8 mouse cellular contexts compared by ENCODE assay signal in the genomic region with DNA sequence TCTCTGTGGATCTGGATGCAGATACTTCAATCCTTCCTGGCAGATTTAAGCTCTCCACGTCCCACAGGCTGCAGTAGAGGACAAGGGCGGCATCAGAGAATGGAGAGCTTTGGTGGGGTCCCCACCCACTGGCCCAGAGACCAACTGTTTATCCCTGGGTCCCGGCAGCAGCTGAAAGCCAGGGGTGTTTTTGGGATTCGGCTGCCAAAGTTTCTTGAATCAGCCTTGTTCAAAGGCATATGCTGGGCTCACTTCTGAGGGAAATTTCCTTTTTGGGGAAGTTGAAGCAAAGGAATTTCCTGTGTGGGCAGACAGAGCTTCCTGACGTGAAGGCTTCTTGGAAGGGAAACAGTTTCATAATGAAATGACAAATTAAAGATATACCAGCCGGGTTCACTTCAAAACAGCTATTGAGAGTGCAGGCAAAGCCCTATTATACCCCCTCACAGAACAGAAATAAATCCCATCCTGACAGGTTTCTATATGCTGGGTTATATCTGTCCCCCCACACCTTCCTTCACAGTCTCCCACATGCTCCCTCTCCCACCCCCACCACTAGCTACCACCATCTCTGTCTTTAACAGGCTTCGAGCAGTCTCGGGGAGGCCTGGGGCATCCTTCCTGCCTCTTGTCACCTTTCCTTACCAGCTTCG.
DNase-seq lines count a peak whose midpoint lies in the region; ATAC-seq and TF ChIP-seq lines count a peak whose summit lies in the region.

No protein-coding gene starts in this region.

- peaks cover 36% of the 10 kb centered on the region for H3K4me1 ChIP-seq in bone marrow macrophage, adult 2 months (ENCODE audit: control insufficient read depth, insufficient read depth, low read length)
- peaks cover 85% of the 10 kb centered on the region for H3K4me1 ChIP-seq in heart, embryonic 13.5 days
- H3K4me1 ChIP-seq in lung, postnatal 0 days (ENCODE audit: insufficient read depth, low read depth, low read length) = peaks cover 31% of the 10 kb centered on the region; the same call in 1 of the 2 replicates
- peaks cover 36% of the 10 kb centered on the region for H3K4me1 ChIP-seq in forebrain, embryonic 15.5 days

- H3K9ac ChIP-seq in heart, embryonic 13.5 days = peak overlapping the region; percentile 54
- H3K9ac ChIP-seq in lung, postnatal 0 days (replicated peaks; ENCODE audit: low read depth) = no peak overlapping the region
- H3K9ac ChIP-seq in forebrain, embryonic 15.5 days (replicated peaks) = no peak overlapping the region

- H3K36me3 ChIP-seq in heart, embryonic 13.5 days = peaks cover 11% of the 10 kb centered on the region; the same call in 1 of the 2 replicates
- H3K36me3 ChIP-seq in lung, postnatal 0 days (ENCODE audit: insufficient read depth, low read length) = no peaks in the 10 kb centered on the region
- H3K36me3 ChIP-seq in forebrain, embryonic 15.5 days = no peaks in the 10 kb centered on the region

- no peak for TF ChIP-seq POLR2A in bone marrow macrophage, adult 2 months (IDR thresholded peaks at IDR 0.05; ENCODE audit: borderline replicate concordance, low read depth, low read length)

- 0 out of 2 replicates have a peak overlapping the region, but pooled peaks have one; percentile 18 for H3K4me3 ChIP-seq in bone marrow macrophage, adult 2 months (ENCODE audit: insufficient read depth, low read length)
- H3K4me3 ChIP-seq in heart, embryonic 13.5 days = no peak overlapping the region
- H3K4me3 ChIP-seq in lung, postnatal 0 days (ENCODE audit: low read depth, low read length) = no peak overlapping the region
- H3K4me3 ChIP-seq in forebrain, embryonic 15.5 days = no peak overlapping the region

- H3K9me3 ChIP-seq in heart, embryonic 13.5 days = no peaks in the 10 kb centered on the region
- H3K9me3 ChIP-seq in lung, postnatal 0 days (ENCODE audit: low read length) = no peaks in the 10 kb centered on the region
- no peaks in the 10 kb centered on the region for H3K9me3 ChIP-seq in forebrain, embryonic 15.5 days

- peak overlapping the region; percentile 62 for H3K27ac ChIP-seq in bone marrow macrophage, adult 2 months (ENCODE audit: insufficient read depth, low read depth, low read length)
- H3K27ac ChIP-seq in heart, embryonic 13.5 days (replicated peaks) = peak overlapping the region; percentile 75
- H3K27ac ChIP-seq in lung, postnatal 0 days (ENCODE audit: low read length) = peak overlapping the region; percentile 84
- no peak overlapping the region for H3K27ac ChIP-seq in forebrain, embryonic 15.5 days (replicated peaks)

- TF ChIP-seq EP300 in lung, postnatal 0 days (IDR thresholded peaks at IDR 0.05) = peak; percentile 91

- ATAC-seq in heart, embryonic 13.5 days (ENCODE audit: extremely low read depth, insufficient number of reproducible peaks, low FRiP score, low TSS enrichment) = no peak
- ATAC-seq in lung, postnatal 0 days = peak; percentile 87
- no peak for ATAC-seq in forebrain, embryonic 15.5 days (replicated peaks)

- H3K27me3 ChIP-seq in heart, embryonic 13.5 days (replicated peaks) = no peaks in the 10 kb centered on the region
- H3K27me3 ChIP-seq in lung, postnatal 0 days (replicated peaks; ENCODE audit: insufficient read depth, low read length) = no peaks in the 10 kb centered on the region
- no peaks in the 10 kb centered on the region for H3K27me3 ChIP-seq in forebrain, embryonic 15.5 days

- peak overlapping the region; percentile 16; the same call in 1 of the 2 replicates for H3K4me2 ChIP-seq in heart, embryonic 13.5 days
- H3K4me2 ChIP-seq in lung, postnatal 0 days (replicated peaks; ENCODE audit: low read depth, low read length) = peak overlapping the region; percentile 32; the same call in 1 of the 2 replicates
- H3K4me2 ChIP-seq in forebrain, embryonic 15.5 days (replicated peaks) = no peak overlapping the region

- 25% methylated on average over 9 of the region's 9 CpGs for WGBS in heart, embryonic 13.5 days
- WGBS in lung, postnatal 0 days = 34% methylated on average over 9 of the region's 9 CpGs
- 60% methylated on average over 9 of the region's 9 CpGs for WGBS in forebrain, embryonic 15.5 days

- TF ChIP-seq CTCF in bone marrow macrophage, adult 2 months (IDR thresholded peaks at IDR 0.05; ENCODE audit: low read depth, low read length) = no peak
- TF ChIP-seq CTCF in lung, postnatal 0 days (IDR thresholded peaks at IDR 0.05) = peak; percentile 57

- peak; percentile 30 for DNase-seq in adrenal gland, postnatal 10 days
- DNase-seq in adrenal gland, postnatal 36 days = no peak
- peak; percentile 66 to 81 for DNase-seq in kidney, postnatal 25 days
- peak; percentile 86 for DNase-seq in lung, postnatal 0 days (ENCODE audit: low spot score)
- DNase-seq in retina, embryonic 14.5 days (ENCODE audit: low spot score) = no peak

Comparison
In these comparisons a context has a peak if more than half of its experiments do, and no peak if none do; other contexts are left out.
1. DNase-seq: peak in adrenal gland, postnatal 10 days (single experiment), kidney, postnatal 25 days (2 of 2) and lung, postnatal 0 days (single experiment); none in adrenal gland, postnatal 36 days (0 of 2) and retina, embryonic 14.5 days (single experiment).